Mouse (Mus musculus) 3T3-L1 (cell line): ENCODE measurements around the gene E030018B13Rik.

ENCODE experiments used
- DNase-seq: peaks from one replicate; pipeline ENCODE4 v3.0.0-alpha.2; 2015; ENCODE audit warnings: low read depth, low spot score

E030018B13Rik gene

DNA sequence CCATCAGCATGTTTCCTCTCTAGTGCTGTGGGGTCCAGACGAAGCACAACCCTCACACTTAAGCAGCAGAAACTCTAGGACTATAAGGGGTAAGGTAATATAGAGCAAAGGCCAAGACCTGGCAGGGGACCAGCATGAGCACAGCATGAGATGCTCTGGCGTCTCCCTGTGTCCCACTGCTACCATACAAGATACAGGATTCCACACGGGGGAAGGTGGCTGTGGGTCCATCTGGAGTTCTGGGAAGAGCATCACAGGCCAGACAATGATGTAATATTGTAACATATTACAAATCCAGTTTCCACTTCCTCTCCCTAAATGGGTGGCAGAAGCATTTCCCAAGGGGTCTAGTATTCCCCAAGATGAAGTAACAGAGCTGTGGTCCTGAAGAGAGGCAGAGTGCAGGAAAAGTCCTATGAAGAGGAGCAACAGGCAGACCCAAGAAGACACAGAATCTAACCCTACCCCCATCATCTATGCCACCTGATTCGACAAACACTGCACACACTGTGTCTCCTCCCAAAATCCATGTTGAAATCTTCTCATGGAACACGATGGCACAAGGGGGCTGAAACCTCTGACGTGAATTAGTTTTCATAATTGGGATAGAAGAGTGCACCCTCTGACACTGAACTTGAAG lies at the start of gene E030018B13Rik:
Gene E030018B13Rik (plus strand): TSS at position 590 of the 640 bp plus-strand sequence.
- DNase-seq = no peak

DNA sequence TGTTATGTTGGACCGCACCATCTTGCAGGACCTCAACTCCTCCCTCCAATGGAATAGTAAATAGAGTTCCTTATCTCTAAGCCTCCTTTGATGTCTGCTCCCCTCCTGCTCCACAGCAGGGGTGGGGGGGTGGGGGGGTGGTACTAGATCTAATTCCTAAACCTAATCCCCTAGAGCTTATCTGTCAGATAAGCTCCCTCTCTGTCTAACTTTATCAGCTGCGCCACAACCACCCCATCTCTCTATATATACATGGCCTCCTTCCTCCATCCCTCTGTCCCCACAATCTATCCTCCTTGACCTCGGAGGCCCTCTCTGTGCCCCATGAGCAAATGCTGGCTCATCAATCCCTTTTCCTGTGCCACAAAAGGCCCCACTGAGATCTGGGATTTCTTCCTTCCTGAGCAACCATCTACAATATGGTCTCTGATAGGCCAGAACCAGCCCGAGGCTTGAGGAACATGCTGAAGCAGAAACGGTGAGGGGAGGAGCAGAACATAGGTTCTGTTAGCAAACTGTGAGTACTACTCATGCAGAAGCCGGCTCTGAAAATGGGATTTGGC lies 48.2 kb upstream of the E030018B13Rik start:
- no peak for DNase-seq

DNA sequence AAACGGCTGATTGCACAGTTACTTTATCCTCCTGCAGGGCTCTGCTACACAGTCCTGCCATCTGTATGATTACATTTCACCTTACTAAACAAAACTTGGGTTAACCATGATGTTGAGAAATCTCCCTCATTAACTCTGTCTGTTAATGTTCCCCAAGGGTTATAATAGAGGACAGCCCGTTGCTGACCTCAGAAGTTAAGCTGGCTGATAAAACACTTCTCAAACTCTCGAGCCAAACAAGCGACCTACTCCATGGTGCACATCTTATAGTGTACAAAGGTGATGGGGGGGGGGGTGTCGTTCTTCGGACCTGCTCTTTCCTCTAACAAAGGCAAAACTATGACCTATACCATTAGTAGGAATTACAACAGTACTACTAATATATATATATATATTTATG lies 45.0 kb upstream of the E030018B13Rik start:
- no peak for DNase-seq

DNA sequence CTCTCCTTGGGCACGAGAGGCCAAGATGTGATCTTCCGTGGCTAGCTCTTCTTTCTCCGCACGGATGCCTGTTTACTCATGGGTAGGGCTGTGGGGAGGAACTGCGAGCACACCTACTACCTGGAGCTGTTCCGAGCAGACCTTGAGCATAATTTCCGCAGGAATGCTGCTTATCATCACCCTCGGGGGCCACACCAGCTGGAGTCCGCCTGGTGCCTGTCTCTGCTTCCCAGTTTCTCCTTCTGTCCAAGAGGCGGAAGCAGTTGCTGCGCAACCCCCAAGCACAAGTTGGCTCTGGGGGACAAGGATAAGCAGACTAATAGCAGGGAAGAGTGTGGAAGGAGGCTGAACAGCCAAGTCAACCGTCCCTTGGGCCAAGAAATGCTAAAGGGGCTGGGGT lies 42.8 kb upstream of the E030018B13Rik start:
- DNase-seq = no peak

DNA sequence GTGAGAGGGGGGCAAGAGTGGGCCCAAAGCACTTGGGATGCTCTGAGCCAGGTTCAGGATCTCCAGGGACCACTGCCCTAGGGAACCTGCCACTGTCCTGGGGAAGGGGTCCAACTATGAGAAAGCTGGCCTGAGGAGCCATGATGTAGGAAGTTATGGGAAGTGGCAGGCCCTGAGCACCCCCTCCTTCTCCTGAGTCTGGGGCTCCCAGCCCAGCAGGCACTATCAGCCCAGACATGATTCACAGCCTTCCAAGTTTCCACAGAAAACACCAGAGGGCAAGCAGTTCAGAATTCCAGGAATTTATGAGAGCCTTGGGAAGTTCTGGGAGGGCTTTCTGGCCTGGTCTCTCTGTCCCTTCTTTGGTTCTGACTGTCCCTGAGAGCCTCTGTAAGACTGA lies 41.0 kb upstream of the E030018B13Rik start:
- DNase-seq = peak; percentile 34

DNA sequence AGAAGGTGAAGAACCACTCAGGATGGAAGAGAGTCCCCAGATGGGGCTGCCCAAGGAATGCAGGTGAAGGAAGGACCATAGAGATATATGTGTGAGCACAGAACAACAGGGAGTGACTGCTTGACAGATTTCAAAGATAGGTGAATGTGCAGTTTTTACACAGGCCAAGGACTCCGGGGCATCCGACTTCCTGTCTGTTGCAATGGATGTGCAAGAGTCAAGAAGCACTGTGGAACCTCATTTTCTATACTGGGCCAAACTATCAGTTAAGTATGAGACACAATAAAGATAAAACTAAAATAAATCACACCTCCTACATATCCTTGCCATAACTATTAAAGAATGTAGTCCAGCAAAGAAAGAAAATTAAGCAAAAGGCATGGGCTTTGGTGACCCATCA lies 40.0 kb upstream of the E030018B13Rik start:
- DNase-seq = peak; percentile 19

DNA sequence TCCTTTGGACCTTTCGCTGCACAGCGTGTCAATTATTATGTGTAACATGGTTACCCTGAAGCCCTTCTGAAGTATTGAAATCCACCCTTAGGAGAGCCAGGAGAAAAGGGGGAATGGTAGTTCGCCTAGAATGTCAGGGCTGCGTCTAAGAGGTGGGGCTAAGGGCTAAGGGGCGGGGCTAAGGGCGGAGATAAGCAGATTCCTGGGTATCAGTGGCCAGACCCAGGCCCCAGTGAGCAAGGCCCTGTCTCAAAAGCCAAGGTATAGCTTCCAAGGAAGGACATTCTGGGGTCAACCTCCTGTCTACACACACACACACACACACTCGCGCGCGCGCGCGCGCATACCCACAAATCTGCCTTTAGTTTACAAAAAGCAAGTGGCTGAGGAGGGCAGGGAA lies 39.0 kb upstream of the E030018B13Rik start:
- no peak for DNase-seq

DNA sequence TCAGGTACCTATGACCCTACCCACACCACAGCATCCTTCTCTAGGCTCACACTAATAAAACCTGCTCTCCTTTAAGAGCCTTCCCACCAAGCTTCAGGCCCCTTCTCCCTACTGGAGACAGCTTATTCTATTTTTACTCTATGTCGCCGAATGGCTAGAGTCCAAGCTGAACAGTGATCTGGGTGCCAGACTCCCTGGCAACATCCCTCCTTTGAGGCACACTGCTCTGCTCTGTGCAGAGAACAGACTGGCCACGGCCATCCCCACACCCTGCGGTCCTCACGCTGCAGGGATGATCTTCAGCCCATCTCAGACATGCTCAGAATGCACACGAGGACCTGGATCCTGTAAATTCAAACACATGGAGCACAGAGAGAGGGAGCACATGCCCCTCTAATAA lies 37.1 kb upstream of the E030018B13Rik start:
- DNase-seq = no peak

DNA sequence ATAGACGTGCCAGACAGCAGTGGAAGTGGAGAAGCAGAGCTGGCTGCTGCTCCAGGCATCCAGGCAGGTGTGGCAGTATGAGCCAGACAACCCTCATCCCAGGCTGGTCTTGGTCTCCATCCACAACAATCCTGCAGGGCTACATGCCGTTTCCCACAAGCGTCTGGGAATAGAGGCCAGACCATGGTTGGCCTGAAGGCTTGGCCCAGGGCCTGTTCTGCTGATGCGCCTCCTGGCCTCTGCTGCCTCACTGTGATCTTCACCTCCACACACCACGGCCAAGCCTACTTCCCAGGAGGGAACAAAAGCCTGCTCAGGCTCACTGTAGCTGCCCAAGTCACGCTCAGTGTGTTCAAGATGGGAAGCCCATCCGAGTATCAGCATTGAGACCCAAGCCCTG lies 33.9 kb upstream of the E030018B13Rik start:
- DNase-seq = no peak

DNA sequence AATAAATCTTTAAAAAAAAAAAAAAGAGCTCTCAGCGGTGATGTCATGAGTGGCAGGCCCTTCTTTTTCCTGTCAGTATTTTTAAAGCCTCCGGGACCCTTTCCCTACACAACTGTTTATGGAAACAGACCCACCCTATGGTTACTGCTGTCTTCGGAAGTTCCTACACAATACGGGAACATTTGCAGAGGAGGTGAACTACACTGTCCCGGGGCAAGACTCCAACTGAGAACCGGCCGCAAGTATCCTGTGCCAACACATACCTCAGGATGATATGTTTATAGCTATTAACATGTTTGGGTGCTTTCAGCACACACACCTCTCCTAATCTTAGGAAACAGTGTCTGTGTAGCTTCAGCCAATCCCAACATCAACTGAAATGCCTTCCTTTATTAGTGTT lies 31.6 kb upstream of the E030018B13Rik start:
- no peak for DNase-seq

DNA sequence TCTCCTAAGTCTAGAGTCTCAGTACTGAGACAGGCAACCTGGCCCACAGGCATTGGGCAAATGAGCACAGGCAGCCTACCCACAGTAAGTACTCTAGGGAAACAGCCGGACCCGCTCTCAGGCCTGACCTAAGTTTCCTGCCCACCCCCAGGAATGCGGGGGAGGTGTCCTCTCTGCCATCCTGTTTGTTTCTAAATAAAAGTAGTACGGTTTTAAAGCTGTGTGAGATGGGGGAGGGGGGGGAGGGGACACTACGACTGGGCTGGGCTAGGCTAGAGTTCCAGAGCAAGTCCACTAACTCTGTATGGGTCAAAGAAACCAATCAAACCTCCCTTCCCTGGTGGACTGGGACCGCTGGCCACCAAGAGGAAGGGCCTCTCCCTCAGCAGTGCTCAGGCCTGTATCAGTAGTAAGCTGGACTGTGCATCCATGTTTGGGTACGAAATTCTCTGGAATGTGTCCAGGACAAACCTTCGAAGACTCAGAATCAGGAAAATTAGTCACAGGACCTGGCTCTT lies 29.6 kb upstream of the E030018B13Rik start:
- DNase-seq = peak; percentile 82

DNA sequence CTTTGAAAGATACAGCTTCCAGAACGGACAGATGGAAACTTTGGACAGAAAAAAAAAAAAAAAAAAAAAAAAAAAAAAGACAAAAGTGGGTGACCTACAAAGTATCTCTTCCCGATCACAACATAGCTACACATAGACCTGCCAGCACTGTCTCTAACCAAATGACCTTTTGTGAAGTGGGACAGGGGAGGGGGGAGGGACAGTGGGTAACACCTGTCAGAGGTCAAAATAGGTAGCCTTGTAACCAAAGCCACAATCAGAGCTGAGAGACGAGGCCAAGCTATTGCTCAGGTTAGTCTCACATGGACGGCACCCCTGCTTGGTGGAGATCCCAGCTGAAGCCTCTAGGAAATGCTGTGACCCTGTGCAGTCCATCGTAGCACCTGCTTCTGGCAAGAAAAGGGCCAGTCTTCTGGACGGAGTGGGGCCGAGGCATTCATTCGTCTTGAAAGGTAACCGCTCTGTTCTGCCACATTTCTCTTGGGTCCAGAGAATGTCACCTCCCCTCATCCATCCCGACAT lies 29.0 kb upstream of the E030018B13Rik start:
- DNase-seq = no peak

DNA sequence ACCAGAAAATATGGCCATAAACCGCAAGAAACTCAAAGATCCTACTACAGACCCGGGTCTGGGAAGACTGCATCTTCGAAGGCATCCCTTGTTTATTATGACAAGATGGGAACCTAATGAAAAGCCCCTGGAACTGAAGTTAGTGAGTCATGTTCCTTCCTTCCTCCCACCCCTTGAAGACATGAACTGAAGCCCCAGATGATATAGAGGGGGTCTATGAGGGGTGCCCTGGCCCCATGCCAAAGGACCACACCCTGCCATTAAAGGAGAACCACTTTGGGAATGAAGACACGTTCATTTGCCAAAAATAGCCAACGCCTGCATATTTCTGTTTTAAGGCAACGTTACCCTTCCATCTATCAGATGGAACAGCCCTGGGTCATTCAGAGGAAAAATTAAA lies 28.0 kb upstream of the E030018B13Rik start:
- no peak for DNase-seq

DNA sequence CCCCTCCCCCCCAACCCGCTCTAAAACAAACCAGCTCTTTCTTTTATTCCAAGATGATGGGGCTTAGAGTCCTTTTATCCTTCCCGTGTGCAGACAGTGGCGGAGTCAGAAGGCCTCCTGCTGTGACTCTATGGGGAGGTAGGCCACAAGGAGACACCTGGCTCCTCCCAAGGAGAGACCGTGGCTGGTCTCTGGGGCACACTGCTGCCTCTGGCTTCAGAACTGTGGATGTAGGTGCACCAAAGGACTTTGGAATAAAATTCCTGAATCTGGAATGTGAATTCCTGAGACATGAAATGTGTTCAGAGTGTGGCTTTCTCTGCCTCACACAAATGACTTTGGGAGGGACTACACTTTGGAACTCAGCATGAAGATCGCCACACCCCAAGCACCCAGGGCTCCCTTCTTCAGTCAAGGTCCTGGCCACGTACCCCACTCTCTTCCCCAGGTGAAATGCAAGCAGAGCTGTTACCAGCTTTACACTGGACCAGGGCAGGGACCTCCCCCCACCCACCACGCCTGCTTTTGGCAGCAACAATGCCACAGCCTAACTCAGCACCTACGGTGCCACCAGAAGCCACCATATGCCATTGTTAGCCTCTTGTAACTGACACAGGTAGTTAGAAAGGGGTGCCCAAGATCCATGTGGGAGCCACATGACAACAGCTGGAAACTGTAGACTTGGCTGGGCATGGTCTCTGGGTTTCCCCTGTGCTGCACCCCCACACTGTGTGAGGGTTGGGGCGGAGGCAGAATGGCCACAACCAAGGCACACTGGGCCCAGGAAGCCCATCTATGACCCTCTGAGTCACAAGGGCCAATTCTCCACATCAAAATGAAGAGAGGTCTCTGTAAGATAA lies 27.3 kb upstream of the E030018B13Rik start:
- no peak for DNase-seq

DNA sequence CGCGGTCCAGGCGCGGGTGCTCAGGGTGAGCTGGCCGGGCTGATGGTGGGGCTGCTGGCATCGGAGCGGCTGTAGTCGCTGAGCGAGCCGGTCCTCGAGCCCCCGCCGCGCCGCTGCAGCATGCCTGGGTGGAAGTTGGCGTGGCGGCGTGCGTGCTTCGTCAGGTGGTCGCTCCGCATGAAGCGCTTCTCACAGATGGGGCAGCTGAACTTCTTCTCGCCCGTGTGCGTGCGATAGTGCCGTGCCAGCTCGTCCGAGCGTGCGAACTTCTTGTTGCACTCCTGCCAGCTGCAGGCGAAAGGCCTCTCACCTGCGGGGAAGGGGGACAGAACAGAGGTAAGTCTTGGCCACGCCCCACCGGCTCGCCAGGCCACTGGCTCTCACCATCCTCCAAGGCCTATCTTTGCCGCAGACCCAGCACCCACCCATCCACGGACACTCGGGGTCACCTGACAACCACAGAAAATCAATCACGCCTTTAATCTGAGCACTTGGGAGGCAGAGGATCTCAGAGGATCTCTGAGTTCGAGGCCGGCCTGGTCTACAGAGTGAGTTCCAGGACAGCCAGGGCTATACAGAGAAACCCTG lies 25.1 kb upstream of the E030018B13Rik start:
- no peak for DNase-seq

DNA sequence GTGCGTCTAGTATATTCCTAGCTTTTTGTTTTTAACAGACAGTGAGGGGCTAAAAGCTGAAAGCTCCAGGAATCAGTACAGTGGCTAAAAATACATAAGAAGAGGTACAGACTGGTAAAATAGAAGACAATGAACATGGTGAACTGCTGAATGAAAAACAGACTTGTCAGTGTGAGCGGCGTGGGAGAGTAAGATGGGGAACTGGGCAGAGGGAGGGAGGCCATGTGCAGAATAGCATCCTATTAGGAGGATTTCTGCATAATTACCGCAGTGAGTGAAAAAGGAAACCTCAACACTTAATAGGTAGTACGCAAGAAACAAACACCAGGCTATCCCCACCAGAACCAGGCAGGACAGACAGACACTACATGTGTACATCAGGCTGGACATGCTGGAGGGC lies 23.5 kb upstream of the E030018B13Rik start:
- no peak for DNase-seq

DNA sequence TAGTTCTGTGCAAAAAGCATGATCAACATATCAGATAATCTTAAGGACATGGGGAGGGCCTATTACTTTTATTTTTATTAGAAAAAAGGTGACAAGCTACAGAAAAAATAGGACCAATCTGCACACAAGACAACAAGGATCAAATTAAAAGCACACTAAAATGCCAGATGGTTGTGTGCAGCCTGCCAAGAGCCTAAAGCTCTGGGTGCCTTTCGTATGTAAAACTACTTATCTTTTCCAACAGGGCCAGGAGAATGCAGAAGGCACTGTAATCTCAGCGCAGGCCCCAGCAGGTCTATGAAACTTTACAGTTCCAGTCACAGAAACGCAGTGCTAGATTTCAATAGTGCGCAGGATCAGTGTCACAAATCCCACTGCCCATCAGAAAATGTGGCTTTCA lies 22.9 kb upstream of the E030018B13Rik start:
- DNase-seq = no peak

DNA sequence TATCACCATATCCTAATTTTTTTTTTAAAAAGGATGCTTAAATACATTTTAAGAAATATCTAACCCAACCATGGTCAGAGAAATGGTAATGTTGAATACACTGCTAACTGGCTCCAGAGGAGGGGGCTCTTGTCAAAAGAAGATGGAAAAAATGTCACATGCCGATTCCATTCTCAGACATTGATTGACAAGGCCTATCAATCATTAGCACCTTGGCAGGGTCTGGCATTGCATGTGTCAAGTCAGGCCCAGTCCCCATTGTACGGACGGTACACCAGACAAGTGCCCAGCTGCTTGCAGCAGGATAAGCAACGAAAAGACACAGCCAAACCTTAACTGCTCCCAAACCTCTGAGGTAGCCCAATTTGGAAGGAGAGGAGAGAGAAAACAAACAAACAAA lies 22.0 kb upstream of the E030018B13Rik start:
- DNase-seq = no peak

DNA sequence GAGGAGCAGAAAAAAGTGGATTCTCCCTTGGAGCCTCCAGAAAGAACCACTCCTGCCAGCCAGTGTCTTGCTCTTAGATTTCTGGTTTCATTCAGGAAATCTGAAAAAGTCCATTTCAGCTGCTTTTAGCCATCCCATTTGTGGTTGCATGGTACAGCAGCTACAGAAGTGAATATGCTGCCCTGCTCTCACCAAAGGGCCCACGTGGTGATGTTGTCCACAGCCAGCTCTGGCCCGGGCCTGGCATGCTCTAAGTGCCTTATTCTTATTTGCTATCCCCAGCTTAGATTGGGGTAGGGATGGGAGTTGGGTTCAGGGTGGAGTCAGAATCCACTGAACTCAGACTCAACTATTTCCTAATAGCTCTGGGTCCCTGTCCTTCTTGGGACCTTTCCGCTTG lies 21.4 kb upstream of the E030018B13Rik start:
- no peak for DNase-seq

DNA sequence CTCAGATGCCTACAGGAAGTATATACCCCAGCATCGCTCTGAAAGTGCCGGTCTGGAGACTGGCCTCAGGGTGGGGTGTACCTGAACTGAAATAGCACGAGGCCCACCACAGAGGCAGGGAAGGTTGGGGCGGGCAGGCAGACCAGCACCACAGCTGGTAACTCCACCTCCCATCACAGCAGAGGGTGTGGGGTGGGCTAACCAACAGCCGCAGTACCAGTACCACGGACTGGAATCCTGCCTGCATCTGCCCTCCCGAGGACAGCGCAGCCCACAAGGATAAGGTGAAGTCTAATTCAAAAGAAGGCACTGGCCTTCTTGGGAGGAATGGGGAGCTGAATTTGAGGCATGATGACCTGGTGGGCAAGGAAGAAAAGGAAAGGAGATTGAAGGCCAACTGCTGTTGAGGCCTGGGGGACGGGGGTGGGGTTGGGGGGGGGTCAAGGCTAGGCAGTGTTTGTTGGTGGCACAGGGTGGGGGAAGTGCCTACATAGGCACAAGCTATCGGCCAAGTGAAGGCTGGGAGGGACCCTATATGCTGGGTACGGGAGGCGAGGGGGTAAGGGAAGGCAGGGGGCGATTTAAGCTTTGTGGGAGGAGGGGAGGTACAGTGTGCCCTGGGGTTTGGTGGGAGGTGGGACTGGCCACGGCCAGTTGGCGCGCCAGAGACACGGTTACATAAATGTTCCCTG lies 20.2 kb upstream of the E030018B13Rik start:
- DNase-seq = no peak

DNA sequence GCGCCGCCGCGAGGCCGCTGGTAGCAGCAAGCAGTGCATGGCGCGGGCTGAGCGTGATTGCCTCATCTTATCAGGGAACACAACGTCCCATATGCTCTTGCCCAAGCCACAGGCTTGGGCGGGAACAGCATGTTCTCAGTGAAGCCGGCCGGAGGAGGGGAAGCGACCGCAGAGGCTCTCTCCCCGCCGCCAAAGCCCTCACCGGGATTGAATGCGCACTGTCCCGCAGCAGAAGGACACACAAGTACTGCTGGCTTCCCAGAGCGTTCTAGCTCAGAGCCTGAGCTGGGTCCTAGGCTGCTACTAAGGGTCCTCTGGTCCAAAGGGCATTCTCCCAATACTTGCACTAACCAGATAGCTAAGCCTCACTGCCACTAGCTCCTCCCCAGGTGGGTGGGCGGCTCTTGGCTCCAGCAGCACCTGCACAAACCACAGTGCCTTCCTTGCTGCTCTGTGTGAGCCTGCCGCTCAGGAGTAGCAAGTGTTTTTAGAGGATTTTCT lies 19.6 kb upstream of the E030018B13Rik start:
- DNase-seq = peak; percentile 52
